Mouse (Mus musculus) ES-Bruce4 (cell line): ENCODE measurements at regions not wholly inside any gene's neighbourhood (a gene's known extent, or its start where the extent isn't known, plus 50 kb on each side); places are given as distances from the start of the nearest gene placed in this dataset.

Source experiments
- CTCF ChIP-seq: IDR thresholded peaks from one replicate; pipeline ENCODE4 v1.8.1; 2011; ENCODE audit warnings: low read depth, low read length
- POLR2A ChIP-seq: IDR thresholded peaks from one replicate; pipeline ENCODE4 v1.8.1; 2011; ENCODE audit warnings: low read length; ENCODE audit not compliant: insufficient read depth

DNA sequence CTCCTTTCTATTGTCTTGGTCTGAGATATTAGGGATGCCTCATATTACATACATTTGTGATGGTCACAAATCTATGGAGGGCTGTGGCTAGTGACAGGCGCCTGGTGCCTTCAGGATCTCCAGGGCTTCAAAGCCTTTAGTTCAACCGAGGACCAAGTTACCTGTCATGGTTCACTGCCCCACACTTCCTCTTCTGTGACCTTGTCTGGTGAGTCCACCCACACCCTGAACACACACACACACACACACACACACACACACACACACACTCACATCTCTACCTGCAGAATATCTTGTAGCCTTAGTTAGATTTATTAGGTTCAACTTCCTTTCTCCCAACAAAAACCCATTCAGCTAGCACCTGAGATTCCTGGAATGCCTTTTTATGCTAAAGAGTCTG lies 156.3 kb downstream of the Gm9733 start:
- TF ChIP-seq CTCF (no peak), POLR2A (no peak)
